Mouse (Mus musculus) limb, embryonic 12.5 days (tissue): ENCODE results near the gene Srrt. TPM values are rescaled to one million over a fixed set of nuclear protein-coding genes. Genes with fewer than 3 reads are reported as not detected.

Source experiments
- ATAC-seq: fragments of 200-750 bp; cut with Nextera tagmentation; 2 replicates; pipeline ENCODE4 v1.8.0; 2017; ENCODE audit warnings: low read depth, moderate TSS enrichment; ENCODE audit not compliant: insufficient number of reproducible peaks, insufficient read depth, low FRiP score, low TSS enrichment
- H3K27ac ChIP-seq: fragments of 300-500 bp; sonication (generic); 2 replicates; pipeline ENCODE4 v1.5.1; 2016; ENCODE audit warnings: mild to moderate bottlenecking, moderate library complexity
- H3K27me3 ChIP-seq: fragments of 300-500 bp; sonication (generic); 2 replicates; pipeline ENCODE4 v1.6.1; 2016; ENCODE audit warnings: mild to moderate bottlenecking, moderate library complexity
- H3K36me3 ChIP-seq: fragments of 300-500 bp; sonication (generic); 2 replicates; pipeline ENCODE4 v1.6.1; 2016; ENCODE audit warnings: mild to moderate bottlenecking, moderate library complexity
- H3K4me1 ChIP-seq: fragments of 300-500 bp; sonication (generic); replicated peaks from 2 replicates; pipeline ENCODE4 v1.6.1; 2016
- H3K4me2 ChIP-seq: fragments of 300-500 bp; sonication (generic); 2 replicates; pipeline ENCODE4 v1.6.1; 2016; ENCODE audit warnings: mild to moderate bottlenecking, moderate library complexity
- H3K4me3 ChIP-seq: fragments of 300-500 bp; sonication (generic); replicated peaks from 2 replicates; pipeline ENCODE4 v1.5.1; 2016; ENCODE audit warnings: mild to moderate bottlenecking
- H3K9ac ChIP-seq: fragments of 300-500 bp; sonication (generic); replicated peaks from 2 replicates; pipeline ENCODE4 v1.6.1; 2016; ENCODE audit warnings: mild to moderate bottlenecking, moderate library complexity
- H3K9me3 ChIP-seq: fragments of 300-500 bp; sonication (generic); 2 replicates; pipeline ENCODE4 v1.6.1; 2016; ENCODE audit warnings: mild to moderate bottlenecking, moderate library complexity
- WGBS: fragments of 180-500 bp; shearing (Covaris S2); methylation state at CpG from one replicate; pipeline ENCODE4 v1.1.7; 2016; 5-methylcytosine and 5-hydroxymethylcytosine counted together
- polyA plus RNA-seq: library from polyadenylated mRNA; unstranded; fragments of >200 nt; fragmentation: Nextera tagmentation; extraction: Ambion mirVana; gene quantifications from 2 replicates; pipeline ENCODE4 v1.2.1, GENCODE M21; 2016

Srrt gene
- polyA plus RNA-seq, 1 experiment from 2014 or later: 182 TPM

DNA sequence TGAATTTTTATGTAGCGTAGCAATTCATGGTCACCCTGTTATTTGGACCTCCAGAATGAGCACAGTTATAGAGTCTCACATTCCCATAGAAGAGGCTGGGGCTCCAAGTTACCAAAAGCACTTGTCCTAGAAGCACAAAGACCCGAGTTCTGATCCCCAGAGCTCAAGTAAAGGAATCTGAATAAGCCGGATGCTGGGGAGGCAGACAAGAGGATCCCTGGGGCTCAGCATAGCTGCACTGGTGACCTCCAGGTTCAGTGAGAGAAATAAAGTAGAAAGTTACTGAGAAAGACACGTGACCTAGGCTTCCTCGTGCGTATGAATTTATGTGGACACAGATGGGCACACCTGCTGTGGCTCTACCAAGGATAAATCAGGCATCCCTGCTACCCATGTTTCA is 27.6 kb upstream of the Srrt start:
- Histone ChIP-seq H3K4me3 (no peak overlapping the region), H3K4me1 (peaks cover 26% of the 10 kb centered on the region), H3K4me2 (no peak overlapping the region), H3K9me3 (no peaks in the 10 kb centered on the region), H3K27me3 (no peaks in the 10 kb centered on the region), H3K36me3 (peaks cover 3% of the 10 kb centered on the region; the same call in 1 of the 2 replicates), H3K9ac (no peak overlapping the region), H3K27ac (no peak overlapping the region)
- no peak for ATAC-seq
- WGBS: 77% methylated on average over 6 of the region's 6 CpGs

DNA sequence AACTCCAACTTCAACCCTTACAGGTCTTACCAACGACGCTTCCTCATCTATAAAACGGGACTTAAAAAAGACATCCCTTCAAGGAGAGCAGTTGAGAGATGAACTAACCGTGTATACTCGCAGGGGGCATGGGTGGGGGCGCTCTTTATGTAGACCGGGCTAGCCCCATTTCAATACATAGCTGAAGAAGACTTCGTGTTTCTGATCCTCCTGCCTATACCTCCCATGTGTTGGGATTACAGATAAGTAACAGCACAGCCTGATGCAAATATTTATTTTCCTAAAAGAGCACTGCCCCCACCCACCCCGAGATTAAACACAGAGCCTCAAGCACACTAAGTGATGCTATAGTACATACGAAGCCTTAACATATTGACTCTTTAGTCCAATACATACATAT is 26.8 kb upstream of the Srrt start:
- H3K36me3 ChIP-seq: peaks cover 5% of the 10 kb centered on the region
- peaks cover 19% of the 10 kb centered on the region for H3K4me1 ChIP-seq
- no peak overlapping the region for H3K4me3 ChIP-seq
- ATAC-seq: no peak
- no peaks in the 10 kb centered on the region for H3K27me3 ChIP-seq
- H3K9me3 ChIP-seq: no peaks in the 10 kb centered on the region
- peak overlapping the region; percentile 91; the same call in 1 of the 2 replicates for H3K4me2 ChIP-seq
- no peak overlapping the region for H3K27ac ChIP-seq
- no peak overlapping the region for H3K9ac ChIP-seq
- WGBS: 56% methylated on average over 10 of the region's 10 CpGs

DNA sequence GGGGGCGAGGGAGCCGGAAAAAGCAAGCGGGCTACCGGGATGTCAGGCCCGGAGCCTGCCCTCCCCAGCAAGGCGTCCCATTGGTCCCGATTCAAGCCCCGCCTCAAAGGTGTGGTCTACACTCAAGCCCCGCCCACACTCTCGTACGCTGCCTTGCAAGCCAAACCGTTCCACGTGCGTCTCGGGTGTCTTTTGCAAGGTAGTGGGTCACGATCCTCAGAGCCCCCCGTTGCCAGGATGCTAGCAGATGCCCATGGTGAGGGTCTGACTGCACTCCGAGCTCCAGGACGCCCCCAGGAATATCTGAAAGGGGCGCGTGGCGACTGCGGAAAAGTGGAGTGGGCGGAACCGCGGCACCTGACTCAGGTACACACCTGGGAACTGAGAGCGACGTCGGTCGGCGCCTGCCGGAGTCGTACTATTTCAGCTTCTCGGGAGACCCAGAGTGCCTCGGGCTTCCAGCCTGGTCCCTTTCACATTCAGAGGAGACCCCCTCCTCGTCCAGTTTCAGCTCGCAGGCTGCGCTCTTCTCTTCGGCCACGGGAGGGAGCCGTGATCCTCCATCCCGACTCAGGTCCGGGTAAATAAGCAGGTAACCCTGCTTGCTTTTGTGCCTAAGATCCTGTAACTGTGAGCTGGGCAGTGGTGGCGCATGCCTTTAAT is 26.2 kb upstream of the Srrt start, which contains the start of gene Slc12a9:
Gene Slc12a9 (minus strand): TSS at position 86 of the 663 bp plus-strand sequence.
- H3K4me3 ChIP-seq: peak within 1 kb of the TSS; percentile 67
- H3K27ac ChIP-seq: peak within 1 kb of the TSS; percentile 42; the same call in 1 of the 2 replicates
- ATAC-seq: peak; percentile 77
- H3K9me3 ChIP-seq: no peaks in the 10 kb centered on the region
- H3K4me2 ChIP-seq: peak within 1 kb of the TSS; percentile 91
- peaks cover 12% of the 10 kb centered on the region for H3K4me1 ChIP-seq
- peak within 1 kb of the TSS; percentile 71 for H3K9ac ChIP-seq
- whole genome bisulfite sequencing: under 1% methylated on average over 44 of the region's 44 CpGs
- H3K36me3 ChIP-seq: peaks cover 6% of the 10 kb centered on the region
- no peaks in the 10 kb centered on the region for H3K27me3 ChIP-seq

DNA sequence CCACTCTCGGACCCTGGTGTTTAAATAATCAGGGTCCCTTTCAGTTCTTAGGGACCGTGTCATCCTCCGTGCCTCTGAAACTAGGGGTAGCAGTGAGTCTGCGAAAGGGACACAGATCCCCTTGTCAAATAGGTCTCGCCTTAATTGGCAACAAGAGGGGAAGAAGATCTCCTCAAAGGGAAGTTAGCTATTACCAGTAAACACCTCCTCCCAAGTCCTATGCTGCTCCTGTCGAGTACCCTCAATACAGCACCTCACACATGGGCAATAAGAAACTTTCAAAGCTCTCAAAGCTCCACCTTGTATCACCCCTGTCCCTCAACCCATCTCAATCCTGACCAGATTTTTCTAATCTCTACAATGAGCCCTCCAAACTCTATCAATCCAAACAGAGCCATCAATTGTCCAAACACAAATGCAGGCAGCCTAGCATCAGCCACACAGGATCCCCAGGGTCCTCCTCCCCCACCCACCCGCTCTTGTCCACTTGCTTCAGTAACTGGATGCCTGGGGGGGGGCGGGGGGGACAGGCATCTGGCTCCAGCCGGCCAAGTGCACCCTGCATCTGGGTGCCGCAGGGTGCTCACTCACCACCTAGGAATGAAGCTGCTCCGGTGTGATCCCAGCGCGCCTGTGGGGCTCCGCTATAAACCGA is 25.5 kb upstream of the Srrt start:
- Histone ChIP-seq H3K27ac (peak overlapping the region; percentile 42; the same call in 1 of the 2 replicates), H3K4me2 (peak overlapping the region; percentile 91), H3K9ac (peak overlapping the region; percentile 71), H3K36me3 (peaks cover 9% of the 10 kb centered on the region), H3K4me3 (peak overlapping the region; percentile 67), H3K27me3 (no peaks in the 10 kb centered on the region), H3K9me3 (no peaks in the 10 kb centered on the region), H3K4me1 (peaks cover 12% of the 10 kb centered on the region)
- ATAC-seq: peak; percentile 23
- WGBS: 17% methylated on average over 15 of the region's 15 CpGs

DNA sequence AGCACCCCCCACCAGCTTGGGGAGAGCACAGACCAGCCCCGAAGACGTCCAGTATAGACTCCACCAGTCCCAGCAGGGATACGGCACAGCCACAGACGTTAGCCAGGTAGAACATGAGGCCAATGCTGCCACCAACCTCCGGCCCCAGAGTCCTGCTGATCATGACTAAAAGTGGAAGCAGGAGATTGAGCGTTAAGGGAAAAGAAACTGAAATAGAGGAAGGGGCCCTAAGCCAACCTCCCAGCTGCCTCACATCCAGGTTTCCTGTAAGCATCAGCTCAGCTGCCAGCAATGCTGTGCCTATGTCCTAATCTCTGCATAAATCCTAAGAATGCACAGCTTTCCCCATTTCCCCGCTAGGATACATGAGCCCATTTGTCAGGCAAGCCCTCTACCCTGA is 23.4 kb upstream of the Srrt start:
- no peaks in the 10 kb centered on the region for H3K9me3 ChIP-seq
- H3K4me1 ChIP-seq: peaks cover 12% of the 10 kb centered on the region
- peaks cover 26% of the 10 kb centered on the region for H3K36me3 ChIP-seq
- WGBS: 81% methylated on average over 7 of the region's 7 CpGs
- H3K9ac ChIP-seq: no peak overlapping the region
- H3K4me2 ChIP-seq: no peak overlapping the region
- no peaks in the 10 kb centered on the region for H3K27me3 ChIP-seq
- no peak overlapping the region for H3K27ac ChIP-seq
- ATAC-seq: no peak
- H3K4me3 ChIP-seq: no peak overlapping the region

DNA sequence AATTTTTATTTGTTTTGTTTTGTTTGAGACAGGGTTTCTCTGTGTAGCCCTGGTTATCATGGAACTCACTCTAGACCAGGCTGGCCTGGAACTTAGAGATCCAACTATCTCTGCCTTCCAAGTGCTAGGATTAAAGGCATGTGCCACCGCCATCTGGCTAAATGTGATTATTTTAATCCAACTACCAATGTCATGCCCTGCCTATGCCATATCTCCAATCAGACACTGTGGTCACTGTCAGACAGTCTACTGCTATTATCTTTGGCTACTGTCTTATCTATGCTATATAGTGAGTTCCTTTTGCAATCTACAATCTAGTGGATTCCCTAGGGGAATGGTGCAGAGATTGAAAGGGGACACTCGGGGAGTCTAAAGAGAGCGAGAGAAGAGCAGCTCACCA is 13.5 kb upstream of the Srrt start:
- WGBS: 95% methylated on average over 3 of the region's 3 CpGs
- no peak overlapping the region for H3K4me2 ChIP-seq

DNA sequence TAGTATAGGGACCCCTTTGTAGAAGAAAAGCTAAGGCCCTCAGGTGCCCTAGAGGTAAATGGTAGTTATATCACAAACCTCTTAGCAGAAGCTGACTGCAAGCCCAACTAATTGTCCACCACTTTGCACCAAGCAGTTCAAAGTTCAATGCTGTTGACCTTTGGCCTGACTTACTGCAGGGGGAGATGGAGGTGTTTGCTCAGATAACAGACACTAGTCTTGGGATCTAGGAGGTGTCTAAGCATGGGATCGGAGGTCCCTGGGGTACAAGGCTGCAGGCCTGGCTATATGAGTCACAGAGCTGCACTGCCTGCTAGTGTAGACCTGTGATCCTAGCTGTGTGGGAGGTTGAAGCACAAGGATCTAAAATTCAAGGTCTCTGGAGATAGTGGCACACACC is 11.1 kb upstream of the Srrt start:
- H3K4me2 ChIP-seq: no peak overlapping the region
- 82% methylated on average over 1 of the region's 1 CpGs for whole genome bisulfite sequencing
- H3K9ac ChIP-seq: no peak overlapping the region
- H3K4me3 ChIP-seq: no peak overlapping the region
- peaks cover 14% of the 10 kb centered on the region for H3K4me1 ChIP-seq
- H3K27me3 ChIP-seq: no peaks in the 10 kb centered on the region
- peaks cover 56% of the 10 kb centered on the region for H3K36me3 ChIP-seq
- no peaks in the 10 kb centered on the region for H3K9me3 ChIP-seq
- H3K27ac ChIP-seq: no peak overlapping the region
- no peak for ATAC-seq

More for the DNA sequence above, 13.5 kb upstream of the Srrt start:
- Histone ChIP-seq H3K4me1 (no peaks in the 10 kb centered on the region), H3K4me3 (no peak overlapping the region), H3K9ac (no peak overlapping the region), H3K27ac (no peak overlapping the region), H3K9me3 (no peaks in the 10 kb centered on the region), H3K36me3 (peaks cover 73% of the 10 kb centered on the region), H3K27me3 (no peaks in the 10 kb centered on the region)
- no peak for ATAC-seq

DNA sequence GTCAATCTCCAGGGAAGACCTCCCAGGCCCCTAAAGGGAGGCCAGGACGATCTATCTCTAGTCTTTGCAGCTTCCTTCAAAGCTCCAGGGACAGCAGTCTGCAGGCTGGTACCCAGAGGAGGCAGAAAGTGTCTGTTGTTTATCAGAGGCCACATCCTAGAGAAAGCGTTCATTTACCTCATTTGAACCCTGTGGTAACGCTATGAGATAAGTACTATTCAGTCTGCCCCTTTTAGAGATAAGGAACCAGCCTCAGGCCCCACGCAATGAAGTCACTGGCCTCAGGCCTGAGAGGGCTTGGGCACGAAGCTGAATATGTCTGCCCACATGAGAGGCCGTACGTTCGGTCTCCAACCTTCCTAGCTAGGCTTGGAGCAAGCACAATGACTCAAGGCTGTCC is 9.9 kb upstream of the Srrt start:
- no peak overlapping the region for H3K4me3 ChIP-seq
- H3K4me2 ChIP-seq: no peak overlapping the region
- 89% methylated on average over 8 of the region's 8 CpGs for WGBS

DNA sequence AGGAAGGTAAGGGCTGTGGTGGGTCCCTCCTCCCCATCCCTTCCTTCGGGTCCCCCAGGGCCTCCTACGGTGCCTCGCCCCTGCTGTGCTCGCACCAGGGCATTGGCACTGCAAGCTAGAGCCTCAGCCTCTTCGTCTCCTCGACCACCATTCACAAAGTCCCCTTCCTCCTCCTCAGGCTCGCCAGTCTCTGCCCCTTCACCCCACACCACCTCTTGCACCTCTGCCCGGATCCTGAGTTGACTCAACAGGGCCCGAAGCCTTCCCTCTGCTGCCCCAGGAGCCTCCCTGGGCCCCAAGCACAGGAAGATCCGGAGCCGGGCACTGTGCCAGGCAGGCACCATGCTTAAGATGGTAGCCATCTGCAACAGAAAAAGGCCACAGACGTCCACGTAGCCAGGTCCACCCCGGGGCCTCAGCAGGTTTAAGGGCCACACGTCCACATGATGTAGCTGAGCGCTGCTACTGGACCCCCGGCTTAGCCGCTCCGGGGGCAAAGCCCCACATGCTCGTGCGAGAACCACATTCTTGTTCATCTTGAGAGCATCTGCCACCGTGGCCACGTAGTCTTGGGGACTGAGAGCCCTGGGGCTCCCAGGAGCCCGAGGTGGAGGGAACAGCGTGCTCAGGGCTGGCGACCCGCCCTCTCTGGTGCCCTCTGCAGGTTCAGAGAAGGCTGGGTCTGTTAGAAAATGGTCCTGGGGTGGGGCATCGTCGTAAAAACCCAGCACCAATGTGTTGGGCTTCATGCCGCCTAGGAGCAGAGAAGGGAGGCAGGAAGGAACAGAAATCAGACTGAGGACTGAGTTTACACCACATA is 7.8 kb upstream of the Srrt start:
- Histone ChIP-seq H3K9ac (peak overlapping the region; percentile 53), H3K36me3 (peaks cover 51% of the 10 kb centered on the region), H3K27ac (peak overlapping the region; percentile 97), H3K4me3 (no peak overlapping the region), H3K4me2 (peak overlapping the region; percentile 96), H3K27me3 (no peaks in the 10 kb centered on the region), H3K9me3 (no peaks in the 10 kb centered on the region), H3K4me1 (peaks cover 36% of the 10 kb centered on the region)
- 42% methylated on average over 30 of the region's 30 CpGs for WGBS
- no peak for ATAC-seq

More for the DNA sequence above, 9.9 kb upstream of the Srrt start:
- no peaks in the 10 kb centered on the region for H3K9me3 ChIP-seq
- ATAC-seq: no peak
- peaks cover 50% of the 10 kb centered on the region for H3K36me3 ChIP-seq
- no peak overlapping the region for H3K9ac ChIP-seq
- no peak overlapping the region for H3K27ac ChIP-seq
- peaks cover 26% of the 10 kb centered on the region for H3K4me1 ChIP-seq
- H3K27me3 ChIP-seq: no peaks in the 10 kb centered on the region

DNA sequence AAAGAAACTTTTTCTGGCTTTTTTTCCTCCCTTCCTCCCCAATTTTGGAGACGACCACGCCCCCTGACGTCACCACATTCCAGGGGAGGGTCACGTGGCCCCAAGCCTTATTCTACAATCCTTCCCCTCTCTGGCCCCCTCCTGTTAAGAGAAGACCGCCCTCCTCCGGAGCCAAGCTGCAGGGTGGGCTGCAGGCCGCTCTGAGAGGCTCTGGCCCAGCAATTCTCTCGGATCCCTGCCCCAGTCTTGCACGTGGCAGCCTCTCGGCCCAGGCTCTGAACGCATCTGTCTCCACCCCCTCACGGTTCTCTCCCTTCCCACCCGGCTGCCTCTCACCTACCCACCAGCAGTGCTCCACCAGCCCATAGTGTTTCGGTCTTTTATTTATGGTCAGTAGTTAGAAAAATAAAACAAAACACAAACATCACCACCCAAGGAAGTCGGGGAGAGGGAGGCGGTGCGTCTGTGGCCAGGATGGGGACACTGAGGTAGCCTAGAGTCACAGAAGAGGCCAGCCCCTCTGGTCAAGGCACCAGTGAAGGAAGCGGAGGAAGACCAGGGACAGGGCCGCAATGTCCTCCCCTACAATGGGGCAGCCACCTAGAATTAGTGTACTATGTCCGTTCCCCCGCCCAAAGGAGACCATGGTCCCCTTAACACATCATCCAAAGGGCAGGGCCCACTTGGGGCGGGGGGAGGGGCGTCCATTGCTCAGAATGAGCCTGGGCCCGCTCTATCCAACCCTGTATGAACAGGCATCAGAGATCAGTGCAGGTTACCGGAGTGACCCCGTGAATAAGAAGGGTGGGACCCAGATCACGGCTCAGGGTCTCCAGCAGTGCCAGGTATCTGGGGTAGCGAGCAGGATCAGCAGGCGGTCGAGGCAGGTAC is 7.0 kb upstream of the Srrt start, which contains the start of gene Trip6:
Gene Trip6 (minus strand): TSS at position 212 of the 891 bp plus-strand sequence.
- 15% methylated on average over 30 of the region's 30 CpGs for WGBS
- peak within 1 kb of the TSS; percentile 96 for H3K4me2 ChIP-seq

More for the DNA sequence above, 7.0 kb upstream of the Srrt start, which contains the start of gene Trip6:
- H3K4me3 ChIP-seq: peak within 1 kb of the TSS; percentile 76
- H3K36me3 ChIP-seq: peaks cover 51% of the 10 kb centered on the region
- H3K4me1 ChIP-seq: peaks cover 36% of the 10 kb centered on the region
- no peaks in the 10 kb centered on the region for H3K27me3 ChIP-seq
- no peaks in the 10 kb centered on the region for H3K9me3 ChIP-seq
- H3K9ac ChIP-seq: peak within 1 kb of the TSS; percentile 91
- peak; percentile 95 for ATAC-seq
- H3K27ac ChIP-seq: peak within 1 kb of the TSS; percentile 97
